Mouse (Mus musculus) layer of hippocampus, adult 2 months (tissue): ENCODE results near the gene Smarca4. TPM values are rescaled to one million over a fixed set of nuclear protein-coding genes. Genes with fewer than 3 reads are reported as not detected.

Source experiments
- DNase-seq, 2 experiments: peaks; one replicate each; pipeline ENCODE4 v3.0.0; 2022; ENCODE audit warnings: low spot score in 2 of 2
- H3K27ac ChIP-seq: fragments of 200-600 bp; 2 replicates; pipeline ENCODE4 v1.8.1; 2022
- H3K4me3 ChIP-seq: fragments of 200-600 bp; 2 replicates; pipeline ENCODE4 v1.8.1; 2022; ENCODE audit warnings: mild to moderate bottlenecking
- CTCF ChIP-seq: fragments of 200-600 bp; conservative IDR thresholded peaks from 2 replicates; pipeline ENCODE4 v1.8.1; 2022; ENCODE audit warnings: antibody characterized with exemption, mild to moderate bottlenecking, moderate library complexity
- total RNA-seq, 2 experiments: library from RNA; stranded (reverse); gene quantifications; 2 replicates each; pipeline ENCODE4 v1.2.3; 2021

Gene Smarca4
- total RNA-seq, 2 experiments from 2014 or later, result 114 to 115 TPM

DNA sequence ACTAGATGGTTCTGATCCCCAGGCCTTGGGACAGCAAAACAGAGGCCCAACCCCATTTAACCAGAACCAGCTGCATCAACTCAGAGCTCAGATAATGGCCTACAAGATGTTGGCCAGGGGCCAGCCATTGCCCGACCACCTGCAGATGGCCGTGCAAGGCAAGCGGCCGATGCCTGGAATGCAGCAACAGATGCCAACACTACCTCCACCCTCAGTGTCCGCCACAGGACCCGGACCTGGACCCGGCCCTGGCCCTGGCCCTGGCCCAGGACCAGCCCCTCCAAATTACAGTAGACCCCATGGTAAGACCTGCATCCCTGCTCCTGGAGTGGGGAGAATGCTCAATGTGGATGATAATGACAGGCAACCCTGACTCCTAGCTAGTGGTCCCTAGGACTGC, 19.7 kb downstream of the Smarca4 start:
- Histone ChIP-seq H3K4me3 (no peak overlapping the region), H3K27ac (peak overlapping the region; percentile 15; the same call in 1 of the 2 replicates)
- no peak for TF ChIP-seq CTCF
- DNase-seq, result no peak

- Histone ChIP-seq H3K4me3 (no peak overlapping the region), H3K27ac (no peak overlapping the region)
- no peak for TF ChIP-seq CTCF
- DNase-seq, result no peak
These were observed 23.1 kb downstream of the Smarca4 start for GRCm38 (mm10) chr9:21639031-21639430.

- no peak overlapping the region for H3K4me3 ChIP-seq
- H3K27ac ChIP-seq, result no peak overlapping the region
- DNase-seq, result no peak
- no peak for TF ChIP-seq CTCF
These were observed 30.4 kb downstream of the Smarca4 start for GRCm38 (mm10) chr9:21646366-21646765.

DNA sequence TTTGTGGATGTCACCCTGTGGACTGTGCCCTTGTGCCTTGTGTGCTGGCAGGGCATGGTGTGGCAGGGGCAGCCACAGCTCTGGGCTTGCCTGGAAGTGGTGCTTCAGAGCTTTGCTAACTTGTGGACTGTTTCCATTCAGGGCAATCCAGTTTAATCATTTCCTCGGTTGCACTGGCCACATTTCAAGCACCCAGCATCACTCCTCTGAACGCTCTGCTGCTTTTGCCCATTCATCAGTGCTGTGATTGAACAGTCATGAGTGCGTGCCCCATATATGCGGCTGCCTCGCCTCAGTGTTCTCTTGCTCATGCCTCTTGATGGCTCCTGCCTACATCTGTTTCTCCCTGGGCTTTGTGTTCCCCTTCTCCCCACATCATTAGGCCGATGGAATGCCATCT, 31.8 kb downstream of the Smarca4 start:
- TF ChIP-seq CTCF, result no peak
- Histone ChIP-seq H3K27ac (peak overlapping the region; percentile 19; the same call in 1 of the 2 replicates), H3K4me3 (no peak overlapping the region)
- no peak for DNase-seq

DNA sequence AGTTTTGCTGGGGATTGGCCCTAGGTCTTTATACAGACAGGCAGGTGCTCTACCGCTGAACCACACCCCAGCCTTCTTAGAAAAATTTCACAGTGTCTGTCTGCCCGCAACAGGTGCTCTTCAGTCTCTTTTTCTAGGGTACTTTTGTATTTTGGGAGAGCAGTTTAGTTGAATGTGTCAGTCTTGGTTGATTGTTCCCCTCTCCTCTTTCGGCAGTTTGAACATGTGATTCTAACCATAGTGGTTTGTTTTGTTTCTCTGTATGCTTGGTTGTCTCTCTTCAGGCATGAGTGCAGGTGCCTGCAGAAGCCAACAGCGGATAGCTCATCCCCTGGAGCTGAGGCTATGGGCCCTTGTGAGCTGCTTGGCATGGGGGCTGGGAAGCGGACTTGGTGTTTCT, 36.3 kb downstream of the Smarca4 start:
- Histone ChIP-seq H3K4me3 (no peak overlapping the region), H3K27ac (no peak overlapping the region)
- DNase-seq, result no peak
- TF ChIP-seq CTCF, result no peak

- H3K4me3 ChIP-seq, result no peak overlapping the region
- no peak for TF ChIP-seq CTCF
- no peak overlapping the region for H3K27ac ChIP-seq
- DNase-seq, result no peak
These were observed 37.3 kb downstream of the Smarca4 start for GRCm38 (mm10) chr9:21653253-21653652.

DNA sequence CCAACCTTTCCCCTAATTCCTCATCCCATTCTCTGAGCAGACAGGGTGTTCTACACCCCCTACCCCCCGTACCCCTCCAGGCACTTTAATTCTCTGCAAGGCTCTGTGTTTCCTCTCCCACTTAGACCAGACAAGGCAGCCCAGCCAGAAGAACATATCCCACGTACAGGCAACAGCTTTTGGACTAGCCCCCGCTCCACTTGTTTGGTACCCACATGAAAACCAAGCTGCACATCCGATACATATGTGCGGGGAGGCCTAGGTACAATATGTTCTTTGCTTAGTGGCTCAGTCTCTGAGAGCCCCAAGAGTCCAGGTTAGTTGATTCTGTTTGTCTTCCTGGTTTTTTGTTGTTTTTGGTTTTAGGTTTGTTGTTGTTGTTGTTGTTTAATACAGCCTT, 46.1 kb downstream of the Smarca4 start:
- no peak for TF ChIP-seq CTCF
- peak overlapping the region; percentile 83 for H3K27ac ChIP-seq
- no peak overlapping the region for H3K4me3 ChIP-seq
- DNase-seq, result peak; percentile 49 to 69

DNA sequence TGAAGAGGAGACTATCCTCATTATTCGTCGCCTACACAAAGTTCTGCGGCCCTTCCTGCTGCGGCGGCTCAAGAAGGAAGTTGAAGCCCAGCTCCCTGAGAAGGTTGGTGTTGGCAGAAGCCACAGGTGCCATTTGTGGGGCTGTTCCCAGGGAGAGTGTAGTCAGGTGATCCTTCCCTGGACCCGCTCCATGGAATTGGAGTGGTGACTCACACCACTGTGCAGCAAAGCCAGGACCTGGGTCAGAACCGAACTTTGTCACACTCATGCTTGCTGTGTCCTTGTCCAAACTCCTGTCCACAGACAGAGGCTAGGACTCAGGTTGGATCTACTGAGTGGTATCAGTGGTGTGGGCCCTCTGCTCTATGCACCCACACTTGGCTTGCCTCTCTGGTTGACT, 53.0 kb downstream of the Smarca4 start:
- Histone ChIP-seq H3K27ac (no peak overlapping the region), H3K4me3 (no peak overlapping the region)
- DNase-seq, result no peak
- TF ChIP-seq CTCF, result no peak

DNA sequence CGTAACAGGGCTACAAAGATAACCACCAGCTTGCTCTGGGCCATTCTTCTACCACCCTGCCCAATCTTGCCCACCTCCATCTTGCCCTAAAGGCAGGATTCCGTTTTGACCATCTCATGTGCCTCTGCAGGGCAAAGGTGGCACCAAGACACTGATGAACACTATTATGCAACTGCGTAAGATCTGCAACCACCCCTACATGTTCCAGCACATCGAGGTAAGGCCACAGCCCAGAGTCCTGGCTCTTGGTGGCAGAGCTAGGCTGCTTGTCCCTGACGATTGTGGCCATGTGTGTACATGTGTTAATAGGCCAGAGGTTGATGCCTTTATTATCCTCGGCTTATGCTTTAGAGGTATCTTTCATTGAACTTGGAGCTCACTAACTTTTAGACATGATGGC, 54.4 kb downstream of the Smarca4 start:
- Histone ChIP-seq H3K27ac (no peak overlapping the region), H3K4me3 (no peak overlapping the region)
- TF ChIP-seq CTCF, result no peak
- DNase-seq, result no peak

DNA sequence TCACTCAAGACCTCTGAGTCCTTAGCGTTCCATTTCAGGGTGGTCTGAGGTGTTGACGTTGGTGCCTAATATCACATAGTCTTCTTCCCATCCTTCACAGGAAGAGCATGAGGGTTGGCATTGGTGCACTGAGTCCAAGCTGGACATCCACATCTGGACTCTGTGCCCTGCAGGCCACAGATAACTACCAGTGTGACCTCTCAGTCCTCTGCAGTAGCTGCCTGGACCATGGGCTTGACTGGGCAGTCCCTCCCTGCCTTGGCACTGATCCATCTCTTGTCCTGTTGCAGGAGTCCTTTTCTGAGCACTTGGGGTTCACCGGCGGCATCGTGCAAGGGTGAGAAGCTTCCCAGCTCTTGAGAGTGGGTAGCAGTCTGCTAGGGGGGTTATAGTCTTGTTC, 55.8 kb downstream of the Smarca4 start:
- H3K4me3 ChIP-seq, result no peak overlapping the region
- TF ChIP-seq CTCF, result no peak
- H3K27ac ChIP-seq, result no peak overlapping the region
- DNase-seq, result no peak

DNA sequence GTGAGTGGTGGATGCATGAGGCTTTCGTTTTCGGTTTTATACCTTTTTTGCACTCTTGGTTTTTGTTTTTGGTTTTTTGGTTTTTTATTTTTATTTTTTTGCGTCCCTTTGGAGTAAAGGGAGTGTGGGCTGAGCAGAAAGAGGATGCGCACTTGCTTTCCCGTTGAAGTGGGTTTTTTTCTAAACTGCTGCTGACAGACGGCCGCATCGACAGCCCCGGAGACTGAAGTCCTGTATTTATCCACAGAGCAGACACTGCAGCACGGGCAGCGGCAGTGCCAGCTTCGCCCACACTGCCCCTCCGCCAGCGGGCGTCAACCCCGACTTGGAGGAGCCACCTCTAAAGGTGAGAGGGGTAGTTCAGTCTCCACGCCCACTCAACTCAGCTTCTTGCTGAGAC, 61.7 kb downstream of the Smarca4 start:
- Histone ChIP-seq H3K27ac (peak overlapping the region; percentile 69), H3K4me3 (no peak overlapping the region)
- TF ChIP-seq CTCF, result no peak
- DNase-seq, result peak in 1 of 2 experiments; percentile 23

DNA sequence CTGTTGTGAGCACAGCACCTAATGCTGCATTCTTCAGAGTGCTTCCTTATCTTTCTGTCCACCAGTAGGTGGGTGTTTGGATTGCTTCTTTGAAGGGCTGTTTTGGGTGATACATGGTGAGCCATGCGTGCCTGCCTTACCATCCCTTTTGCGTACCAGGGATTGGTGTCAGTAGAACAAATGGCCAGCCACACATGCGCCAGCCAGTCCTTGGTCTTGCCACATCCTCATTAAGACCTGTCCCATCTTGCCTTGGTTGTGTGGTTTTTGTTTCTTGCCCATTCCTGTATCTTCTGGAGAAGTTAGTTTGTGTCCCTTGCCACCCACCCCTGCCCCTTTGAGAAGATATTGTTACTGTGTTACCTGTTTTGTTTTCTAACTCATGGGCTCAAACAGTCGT, 64.5 kb downstream of the Smarca4 start:
- TF ChIP-seq CTCF, result no peak
- no peak overlapping the region for H3K4me3 ChIP-seq
- DNase-seq, result no peak
- no peak overlapping the region for H3K27ac ChIP-seq

- TF ChIP-seq CTCF, result peak; percentile 64
- DNase-seq, result no peak
These were observed 66.9 kb downstream of the Smarca4 start for GRCm38 (mm10) chr9:21682827-21683226.

GRCm38 (mm10) chr9:21683897-21684296, 67.9 kb downstream of the Smarca4 start:
- DNase-seq, result peak in 1 of 2 experiments; percentile 29
- Histone ChIP-seq H3K4me3 (no peak overlapping the region), H3K27ac (peak overlapping the region; percentile 73)
- no peak for TF ChIP-seq CTCF

More at GRCm38 (mm10) chr9:21682827-21683226, 66.9 kb downstream of the Smarca4 start:
- Histone ChIP-seq H3K27ac (peak overlapping the region; percentile 73), H3K4me3 (no peak overlapping the region)

- Histone ChIP-seq H3K4me3 (no peak overlapping the region), H3K27ac (no peak overlapping the region)
- no peak for DNase-seq
- TF ChIP-seq CTCF, result no peak
These were observed 72.6 kb downstream of the Smarca4 start for GRCm38 (mm10) chr9:21688554-21688953.
